Mouse (Mus musculus) ES-Bruce4 (cell line): Measurements from ENCODE around the gene Mrps33.

ENCODE experiments used
- CTCF ChIP-seq: IDR thresholded peaks from one replicate; pipeline ENCODE4 v1.8.1; 2011; ENCODE audit warnings: low read depth, low read length
- POLR2A ChIP-seq: IDR thresholded peaks from one replicate; pipeline ENCODE4 v1.8.1; 2011; ENCODE audit warnings: low read length; ENCODE audit not compliant: insufficient read depth

DNA sequence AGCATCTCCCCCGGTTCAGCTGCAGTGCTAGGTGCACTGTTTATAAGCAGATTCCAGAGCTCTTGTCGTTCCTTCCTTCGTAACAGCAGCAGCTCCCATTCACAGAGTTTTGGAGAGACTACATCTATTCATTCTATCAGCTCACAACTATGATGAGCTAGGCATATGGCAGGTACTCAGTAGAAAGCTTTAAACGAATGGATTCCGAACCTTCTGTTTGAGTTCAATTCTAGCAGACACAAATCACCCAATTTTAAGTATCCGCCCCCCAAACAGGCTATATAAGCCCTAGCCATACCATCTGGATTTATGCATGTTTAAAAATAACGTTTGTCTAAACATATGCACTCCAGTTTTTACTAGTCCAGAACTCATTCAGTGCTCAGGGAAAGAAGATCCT is 9.8 kb downstream of the Mrps33 start:
- TF ChIP-seq POLR2A (no peak), CTCF (no peak)
